Mouse (Mus musculus) C2C12 (cell line): Measurements from ENCODE around the gene Csf1. TPM values are rescaled to one million over a fixed set of nuclear protein-coding genes. Genes with fewer than 3 reads are reported as not detected.

Source experiments
- H3K27me3 ChIP-seq: one replicate; pipeline ENCODE4 v1.6.1; 2011; ENCODE audit not compliant: control insufficient read depth, insufficient read depth, insufficient read length
- H3K36me3 ChIP-seq: one replicate; pipeline ENCODE4 v1.6.1; 2011; ENCODE audit not compliant: control insufficient read depth, insufficient read depth
- H3K4me3 ChIP-seq: one replicate; pipeline ENCODE4 v1.5.1; 2011; ENCODE audit warnings: mild to moderate bottlenecking, control low read depth; ENCODE audit not compliant: poor library complexity, insufficient read depth, severe bottlenecking
- H3K79me2 ChIP-seq: one replicate; pipeline ENCODE4 v1.6.1; 2011; ENCODE audit not compliant: control insufficient read depth, insufficient read depth
- H3K79me3 ChIP-seq: one replicate; pipeline ENCODE4 v1.6.1; 2011; ENCODE audit warnings: low read depth, control low read depth
- H3ac ChIP-seq: one replicate; pipeline ENCODE3; 2011; ENCODE audit warnings: low read depth; ENCODE audit not compliant: control insufficient read depth, insufficient read length
- CEBPB ChIP-seq: IDR thresholded peaks from one replicate; pipeline ENCODE4 v1.6.1; 2011; ENCODE audit warnings: low read depth, mild to moderate bottlenecking, control low read depth, moderate library complexity
- CTCF ChIP-seq: IDR thresholded peaks from one replicate; pipeline ENCODE4 v1.5.1; 2011; ENCODE audit not compliant: control insufficient read depth, insufficient read depth, insufficient read length
- FOSL1 ChIP-seq: IDR thresholded peaks from one replicate; pipeline ENCODE4 v1.8.0; 2011; ENCODE audit warnings: mild to moderate bottlenecking, low read length; ENCODE audit not compliant: poor library complexity, insufficient read depth, severe bottlenecking
- MAX ChIP-seq: IDR thresholded peaks from one replicate; pipeline ENCODE4 v1.6.1; 2011; ENCODE audit warnings: mild to moderate bottlenecking, control low read depth
- MYOD1 ChIP-seq: IDR thresholded peaks from one replicate; pipeline ENCODE4 v1.6.1; 2011; ENCODE audit warnings: low read depth; ENCODE audit not compliant: control insufficient read depth, insufficient read length
- MYOG ChIP-seq: IDR thresholded peaks from one replicate; pipeline ENCODE4 v1.6.1; 2011; ENCODE audit not compliant: control insufficient read depth, insufficient read length; ENCODE audit errors: extremely low read depth
- USF1 ChIP-seq: IDR thresholded peaks from one replicate; pipeline ENCODE4 v1.6.1; 2011; ENCODE audit warnings: low read depth, mild to moderate bottlenecking, control low read depth, moderate library complexity
- polyA plus RNA-seq: library from polyadenylated mRNA; unstranded; fragments of >200 nt; fragmentation: generic; extraction: Trizol; gene quantifications from one replicate; pipeline ENCODE4 v1.2.1, GENCODE M21; 2012; ENCODE audit warnings: missing spikeins

Gene Csf1
- polyA plus RNA-seq, 1 experiment = 169 TPM

DNA sequence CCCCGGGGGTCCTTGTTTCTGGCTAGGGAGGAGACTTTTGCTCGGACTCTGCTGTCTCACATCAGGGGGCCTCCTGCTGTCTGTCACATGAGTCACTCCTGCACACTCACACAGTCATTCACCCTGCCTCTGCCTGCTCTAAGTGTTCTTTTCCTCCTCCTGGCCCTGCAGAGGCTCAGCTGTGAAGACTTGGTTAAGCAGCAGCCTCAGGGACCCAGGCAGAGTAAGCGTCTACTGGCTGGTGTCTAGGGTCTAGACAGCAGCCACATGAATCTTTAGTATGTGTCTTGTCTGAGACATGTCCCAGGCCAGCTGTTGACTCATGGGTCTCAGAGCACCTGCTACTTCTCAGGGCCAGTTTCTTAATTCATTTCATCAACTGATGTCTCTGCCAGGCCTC is 16.0 kb upstream of the Csf1 start:
- H3K4me3 ChIP-seq = no peak overlapping the region
- no peaks in the 10 kb centered on the region for H3K27me3 ChIP-seq
- no peaks in the 10 kb centered on the region for H3K79me3 ChIP-seq
- no peaks in the 10 kb centered on the region for H3K79me2 ChIP-seq
- H3K36me3 ChIP-seq = no peaks in the 10 kb centered on the region
- H3ac ChIP-seq = peak overlapping the region; percentile 52
- TF ChIP-seq CEBPB (no peak), MYOG (no peak), USF1 (peak; percentile 18), FOSL1 (no peak), MYOD1 (peak; percentile 75), CTCF (no peak), MAX (peak; percentile 37)

DNA sequence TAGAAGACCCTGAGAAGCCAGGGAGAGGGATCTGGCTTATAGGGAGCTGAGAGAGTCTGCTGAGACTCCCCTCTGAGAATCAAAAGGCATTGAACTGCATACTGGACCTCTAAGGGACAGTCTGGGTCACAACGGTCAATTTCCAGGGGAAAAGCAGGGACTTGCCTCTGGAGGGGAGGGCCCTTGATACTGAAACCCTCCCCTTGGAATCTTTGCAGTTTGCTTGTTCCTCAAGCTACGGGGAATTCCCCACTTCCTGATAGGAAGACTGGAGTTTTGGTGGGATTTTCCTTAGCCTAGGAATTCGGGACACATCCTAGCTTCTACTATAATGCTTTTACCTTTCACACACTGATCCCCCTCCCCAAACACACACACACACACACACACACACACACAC is 15.5 kb upstream of the Csf1 start:
- Histone ChIP-seq H3K27me3 (no peaks in the 10 kb centered on the region), H3ac (peak overlapping the region; percentile 59), H3K4me3 (no peak overlapping the region), H3K79me2 (no peaks in the 10 kb centered on the region), H3K79me3 (no peaks in the 10 kb centered on the region), H3K36me3 (no peaks in the 10 kb centered on the region)
- TF ChIP-seq CEBPB (no peak), MYOG (no peak), CTCF (no peak), MYOD1 (no peak), FOSL1 (no peak), MAX (no peak), USF1 (no peak)

DNA sequence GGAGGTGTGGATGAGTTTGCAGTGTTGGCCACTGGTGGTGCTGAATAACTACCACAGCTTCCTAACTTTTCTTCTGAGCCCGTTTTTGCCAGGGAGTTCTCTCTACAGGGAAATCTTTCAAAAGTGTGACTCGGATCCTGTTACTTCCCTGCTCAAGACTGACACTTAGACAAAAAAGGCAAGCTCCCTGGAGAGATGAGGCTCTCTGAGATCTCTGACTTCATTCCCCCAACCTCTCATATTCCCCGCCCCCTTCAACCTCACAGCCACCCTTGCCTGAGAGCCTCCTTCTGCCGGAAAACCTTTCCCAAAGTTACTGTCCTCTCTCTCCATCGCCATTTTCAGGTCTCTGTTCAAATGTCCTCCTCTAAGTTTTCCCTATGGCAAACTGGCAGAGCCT is 14.8 kb upstream of the Csf1 start:
- Histone ChIP-seq H3ac (peak overlapping the region; percentile 59), H3K4me3 (no peak overlapping the region), H3K27me3 (no peaks in the 10 kb centered on the region), H3K79me2 (no peaks in the 10 kb centered on the region), H3K36me3 (no peaks in the 10 kb centered on the region), H3K79me3 (no peaks in the 10 kb centered on the region)
- TF ChIP-seq CEBPB (no peak), MYOG (no peak), CTCF (no peak), USF1 (no peak), MYOD1 (no peak), FOSL1 (no peak), MAX (no peak)

GRCm38 (mm10) chr3:107772860-107773259 is 12.6 kb upstream of the Csf1 start:
- H3K79me3 ChIP-seq = no peaks in the 10 kb centered on the region
- H3K4me3 ChIP-seq = no peak overlapping the region
- no peaks in the 10 kb centered on the region for H3K27me3 ChIP-seq
- TF ChIP-seq MYOG (no peak), CEBPB (no peak), CTCF (no peak), USF1 (peak; percentile 49), MYOD1 (peak; percentile 38), MAX (peak; percentile 88), FOSL1 (no peak)
- H3ac ChIP-seq = no peak overlapping the region
- no peaks in the 10 kb centered on the region for H3K36me3 ChIP-seq
- no peaks in the 10 kb centered on the region for H3K79me2 ChIP-seq

- TF ChIP-seq CEBPB = no peak
- no peak for TF ChIP-seq FOSL1
- no peak for TF ChIP-seq MYOG
- no peak for TF ChIP-seq CTCF
- no peak for TF ChIP-seq MYOD1
- TF ChIP-seq MAX = no peak
- no peak for TF ChIP-seq USF1
- no peak overlapping the region for H3K4me3 ChIP-seq
- H3K79me2 ChIP-seq = no peaks in the 10 kb centered on the region
- H3ac ChIP-seq = no peak overlapping the region
- H3K36me3 ChIP-seq = no peaks in the 10 kb centered on the region
- H3K27me3 ChIP-seq = no peaks in the 10 kb centered on the region
- H3K79me3 ChIP-seq = no peaks in the 10 kb centered on the region
These were observed 9.4 kb upstream of the Csf1 start for GRCm38 (mm10) chr3:107769692-107770091.
